Mouse (Mus musculus) adrenal gland, postnatal 14 days (tissue): Measurements from ENCODE around the gene D6Wsu163e. TPM values are rescaled to one million over a fixed set of nuclear protein-coding genes. Genes with fewer than 3 reads are reported as not detected.

Source experiments
- DNase-seq: peaks from one replicate; pipeline ENCODE4 v3.0.0; 2021; ENCODE audit warnings: mixed read lengths
- total RNA-seq: library from RNA; stranded (reverse); gene quantifications from 2 replicates; pipeline ENCODE4 v1.2.3, GENCODE M21; 2021

The D6Wsu163e gene
- total RNA-seq, 1 experiment from 2014 or later: 19.0 TPM

GRCm38 (mm10) chr6:127005646-127006045 is 65.9 kb downstream of the D6Wsu163e start:
- DNase-seq: no peak

- DNase-seq: no peak
Measured at GRCm38 (mm10) chr6:127006551-127006950, 66.8 kb downstream of the D6Wsu163e start.

GRCm38 (mm10) chr6:127010021-127010420 is 70.3 kb downstream of the D6Wsu163e start:
- DNase-seq: no peak

GRCm38 (mm10) chr6:127011947-127012535 is 72.3 kb downstream of the D6Wsu163e start:
- DNase-seq: no peak

- DNase-seq: no peak
Measured at GRCm38 (mm10) chr6:127014906-127015770, 75.4 kb downstream of the D6Wsu163e start, which contains the start of gene Fgf6. Gene Fgf6, plus strand, starts transcription at chr6:127015586.

GRCm38 (mm10) chr6:127019254-127019653 is 79.5 kb downstream of the D6Wsu163e start:
- DNase-seq: no peak

- no peak for DNase-seq
Measured at GRCm38 (mm10) chr6:127020431-127020830, 80.7 kb downstream of the D6Wsu163e start.

GRCm38 (mm10) chr6:127024836-127025235 is 85.1 kb downstream of the D6Wsu163e start:
- DNase-seq: no peak

Other genes with a start within 250 kb of the D6Wsu163e start
- 2.3 and 3.9 TPM in 2 replicates for gene Kcna6, start 199.3 kb upstream of the D6Wsu163e start, total RNA-seq
- 336 and 351 TPM in 2 replicates for gene Ndufa9, start 90.8 kb upstream of the D6Wsu163e start, total RNA-seq
- gene Akap3, start 86.9 kb upstream of the D6Wsu163e start, total RNA-seq: not detected in 2 replicates
- gene Dyrk4, start 18.1 kb upstream of the D6Wsu163e start, total RNA-seq: 0.26 and 0.34 TPM in 2 replicates
- gene Rad51ap1, start 375 bp upstream of the D6Wsu163e start, total RNA-seq: 8.3 and 10.4 TPM in 2 replicates
- not detected in 2 replicates for gene Fgf6, start 75.6 kb downstream of the D6Wsu163e start, total RNA-seq
- not detected in 2 replicates for gene Fgf23, start 132.9 kb downstream of the D6Wsu163e start, total RNA-seq
- 15.4 and 18.3 TPM in 2 replicates for gene Tigar, start 169.6 kb downstream of the D6Wsu163e start, total RNA-seq
- gene Ccnd2, start 212.2 kb downstream of the D6Wsu163e start, total RNA-seq: 206 and 209 TPM in 2 replicates